Mouse (Mus musculus) CD4-positive, CD25-positive, alpha-beta regulatory T cell, adult 2 months (primary cell): ENCODE measurements around the gene Ncdn.

Experiments used
- DNase-seq: peaks from one replicate; pipeline ENCODE4 v3.0.0-alpha.2; 2012; ENCODE audit warnings: low read depth, low spot score

The Ncdn gene

DNA sequence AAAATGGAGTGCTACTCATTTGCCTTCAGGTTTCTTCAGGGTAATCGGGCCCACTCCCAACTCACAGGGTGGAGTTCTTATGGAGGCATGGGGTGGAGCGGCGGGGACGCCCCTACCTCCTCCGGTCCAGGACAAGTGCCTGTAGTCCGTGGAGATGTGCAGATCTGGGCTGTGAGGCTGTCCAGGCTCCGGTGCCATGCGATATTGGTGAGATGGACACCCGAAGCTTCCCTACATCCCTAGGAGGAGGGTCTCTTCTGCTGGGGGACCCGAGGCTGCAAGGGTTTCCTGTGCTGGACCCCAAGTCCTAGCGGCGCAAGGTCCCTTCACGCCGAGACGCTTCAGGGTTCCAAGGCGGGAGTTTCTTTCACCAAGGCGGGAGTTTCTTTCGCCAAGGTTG lies 21.1 kb downstream of the Ncdn start:
- DNase-seq = no peak

DNA sequence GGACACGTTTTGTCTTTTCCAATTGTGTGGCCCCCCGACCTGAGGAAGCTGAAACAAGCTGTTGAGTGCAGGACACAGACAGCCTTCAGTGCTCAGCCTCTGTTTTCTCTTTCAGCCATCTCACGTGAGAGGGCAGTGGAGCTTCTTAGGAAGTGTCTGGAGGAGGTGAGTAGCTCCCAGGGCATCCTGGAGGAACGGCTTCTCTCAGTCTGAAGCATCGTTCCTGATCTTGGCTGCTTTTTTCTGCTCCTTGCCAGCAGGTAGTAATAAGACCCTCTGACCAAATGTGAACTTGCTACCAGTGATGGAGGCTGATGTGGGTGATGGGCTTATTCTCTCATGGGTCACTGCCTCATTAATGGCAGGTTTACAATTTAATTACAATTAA lies 45.8 kb downstream of the Ncdn start:
- no peak for DNase-seq

- no peak for DNase-seq
Measured at GRCm38 (mm10) chr4:126706630-126707438, 46.4 kb downstream of the Ncdn start.

DNA sequence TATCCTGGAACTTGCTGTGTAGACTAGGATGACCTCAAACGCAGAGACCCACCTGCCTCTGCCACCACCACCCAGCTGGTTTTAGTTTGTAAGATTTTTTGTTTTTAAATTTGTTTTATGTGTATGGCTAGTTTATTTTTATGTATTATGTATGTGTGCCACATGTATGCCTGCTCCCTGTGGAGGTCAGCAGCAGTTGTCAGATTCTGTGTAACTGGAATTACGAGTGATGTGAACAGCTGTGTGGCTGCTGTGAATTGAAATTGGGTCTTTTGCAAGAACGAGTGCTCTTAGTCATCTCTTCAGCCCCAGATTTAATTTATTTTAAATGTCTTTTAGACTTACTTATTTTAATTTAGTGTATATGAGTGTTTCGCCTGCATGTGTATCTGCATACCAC lies 56.3 kb downstream of the Ncdn start:
- no peak for DNase-seq
